Mouse (Mus musculus) layer of hippocampus, postnatal 10 days (tissue): ENCODE results near the gene Tmem150c. TPM values are rescaled to one million over a fixed set of nuclear protein-coding genes. Genes with fewer than 3 reads are reported as not detected.

ENCODE experiments used
- DNase-seq, 2 experiments: peaks; one replicate each; pipeline ENCODE4 v3.0.0; 2021; ENCODE audit warnings: low spot score in 2 of 2
- total RNA-seq, 2 experiments: library from RNA; stranded (reverse); gene quantifications; 2 replicates each; pipeline ENCODE4 v1.2.3; 2021

Tmem150c gene
- total RNA-seq, 2 experiments from 2014 or later = 69.3 to 71.6 TPM

GRCm38 (mm10) chr5:100108866-100109265 is 50.7 kb downstream of the Tmem150c start:
- DNase-seq = peak; percentile 68 to 74

DNA sequence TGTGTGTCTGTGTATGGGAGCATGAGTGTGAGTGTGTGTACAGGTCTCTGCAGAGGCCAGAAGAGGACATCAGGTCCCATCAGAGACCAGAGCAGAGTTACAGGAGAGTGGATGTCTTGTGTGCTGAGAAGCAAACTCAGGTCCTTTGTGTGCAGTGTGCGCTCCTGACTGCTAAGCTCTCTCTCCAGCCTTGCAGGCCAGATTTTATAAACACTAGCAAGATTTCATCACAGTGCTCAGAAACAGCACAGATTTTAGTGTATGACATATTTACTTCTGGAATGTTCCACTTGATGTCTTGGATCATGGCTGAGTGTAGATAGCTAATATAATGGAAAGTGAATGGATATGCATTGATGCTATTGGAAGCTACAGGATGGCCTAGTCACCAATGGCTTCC is 57.2 kb downstream of the Tmem150c start:
- DNase-seq = no peak

DNA sequence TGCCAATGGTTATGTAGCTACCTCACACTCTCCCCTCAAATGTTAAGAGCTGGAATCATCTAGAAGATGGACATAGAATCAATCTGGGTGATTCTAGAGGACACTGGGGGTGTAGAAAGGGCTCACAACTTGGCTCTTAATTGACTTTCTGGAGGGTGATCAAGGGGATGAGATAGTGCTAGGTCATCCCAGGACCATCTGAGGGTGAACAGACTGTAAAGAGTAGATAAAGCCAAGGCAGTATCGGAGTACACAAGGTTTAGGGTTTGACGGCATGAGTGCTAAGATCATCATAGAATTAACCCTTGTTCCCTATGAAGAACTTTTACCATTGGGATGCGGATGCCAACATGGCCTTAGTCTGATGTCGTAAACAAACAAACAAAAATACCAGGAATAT is 61.6 kb downstream of the Tmem150c start:
- DNase-seq = no peak

DNA sequence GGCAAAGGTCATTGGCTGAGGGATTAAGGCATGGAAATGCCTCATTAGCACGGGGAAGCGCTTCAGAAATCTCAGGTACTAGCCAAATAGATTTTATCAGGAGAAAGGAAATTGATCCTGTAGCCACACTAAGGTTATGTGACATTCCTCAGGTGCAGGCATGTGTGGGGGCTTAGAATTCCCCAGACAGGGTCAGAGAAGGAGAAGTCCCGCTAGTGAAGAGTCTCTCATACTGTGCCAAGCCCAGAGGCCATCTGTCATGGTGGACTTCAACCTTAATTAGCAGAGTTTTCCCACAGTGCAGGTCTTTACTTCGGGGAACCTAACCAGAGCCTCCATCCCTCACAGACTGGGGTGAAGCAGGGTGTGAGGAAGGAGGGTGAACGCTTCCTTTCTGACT is 62.7 kb downstream of the Tmem150c start:
- no peak for DNase-seq

- no peak for DNase-seq
Measured at GRCm38 (mm10) chr5:100091602-100092001, 68.0 kb downstream of the Tmem150c start.

GRCm38 (mm10) chr5:100091263-100091594 is 68.4 kb downstream of the Tmem150c start:
- DNase-seq = no peak

DNA sequence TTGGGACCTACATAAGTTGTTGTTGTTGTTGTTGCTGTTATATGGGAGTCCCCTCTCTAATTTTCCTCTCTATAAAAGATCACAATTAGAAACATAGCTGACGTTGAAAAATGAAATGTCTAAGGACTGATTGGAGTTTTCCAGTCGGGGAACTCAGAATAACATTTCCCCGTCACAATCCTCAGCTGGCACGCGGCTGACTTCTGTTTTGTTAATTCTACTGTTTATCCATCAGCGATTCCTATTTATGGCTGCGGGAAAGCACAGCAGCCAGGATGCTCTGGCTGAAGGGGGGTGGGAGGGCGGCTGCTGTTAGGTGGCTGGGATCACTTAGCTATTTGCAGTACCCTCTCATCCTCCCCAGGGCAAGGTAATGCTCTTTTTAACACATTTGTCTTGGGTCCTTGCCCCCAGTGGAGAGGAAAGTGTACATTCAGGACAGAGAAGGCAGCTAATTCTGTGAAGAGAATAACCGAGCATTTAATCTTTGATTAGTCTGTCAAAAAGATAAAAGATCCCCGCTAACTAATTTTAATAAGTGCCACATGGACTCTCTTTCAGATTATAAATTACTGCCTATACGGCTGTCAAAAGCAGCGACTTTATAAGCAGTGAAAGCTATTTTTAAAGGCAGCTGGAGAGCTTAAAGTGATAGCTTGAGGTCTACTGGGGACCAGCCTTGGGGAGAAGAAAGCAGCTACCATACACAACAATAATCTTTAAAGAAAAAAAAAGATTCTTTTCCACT is 68.9 kb downstream of the Tmem150c start:
- no peak for DNase-seq

DNA sequence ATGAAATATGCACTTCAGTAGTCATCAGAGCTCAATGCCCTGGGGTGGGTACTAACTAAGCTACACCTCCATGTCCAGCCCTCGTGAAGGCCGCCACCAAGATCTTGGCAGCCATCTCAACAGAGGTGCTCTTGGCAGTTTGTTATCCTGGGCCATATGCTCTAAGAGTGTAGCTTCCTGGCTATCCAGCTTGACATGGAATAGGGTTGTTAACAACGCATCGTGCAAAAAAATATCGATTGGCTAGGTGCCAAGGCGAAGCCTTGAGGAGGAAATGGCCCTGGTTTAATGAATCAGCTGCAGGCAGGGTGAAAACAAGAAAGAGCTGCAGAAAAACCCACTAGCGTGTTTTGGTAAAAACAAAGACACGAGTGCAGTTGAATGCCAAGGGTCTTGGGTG is 74.5 kb downstream of the Tmem150c start:
- DNase-seq = no peak

DNA sequence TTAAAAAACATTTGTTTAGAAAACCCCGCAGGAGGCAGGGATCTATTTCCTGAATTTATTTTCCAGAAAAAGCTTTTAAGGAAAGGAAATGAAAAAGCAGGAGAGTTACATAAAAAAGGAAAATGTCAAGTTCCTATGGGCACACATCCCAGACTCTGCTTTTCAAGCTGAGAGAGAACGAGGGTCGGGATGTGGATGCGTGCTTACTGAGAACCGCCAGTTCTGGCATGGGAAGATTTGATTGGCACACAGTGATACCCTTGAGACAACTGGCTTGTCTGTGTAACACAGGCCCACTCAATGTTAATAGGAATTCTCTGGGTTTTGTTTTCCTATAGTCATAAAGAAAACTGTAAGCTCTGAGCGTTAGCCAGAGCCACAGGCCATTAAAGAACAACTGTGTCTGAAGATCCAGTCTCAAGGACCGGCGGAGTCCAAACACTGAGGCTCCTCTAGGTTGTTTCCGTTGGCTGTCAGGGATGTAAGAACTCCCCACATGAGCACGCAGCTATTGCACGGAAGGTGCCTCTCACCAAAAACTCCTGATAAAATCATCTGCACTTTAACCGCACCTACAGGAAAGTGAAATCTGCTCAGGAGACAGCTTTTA is 75.5 kb downstream of the Tmem150c start:
- no peak for DNase-seq

- DNase-seq = no peak
Measured at GRCm38 (mm10) chr5:100082006-100082405, 77.6 kb downstream of the Tmem150c start.

DNA sequence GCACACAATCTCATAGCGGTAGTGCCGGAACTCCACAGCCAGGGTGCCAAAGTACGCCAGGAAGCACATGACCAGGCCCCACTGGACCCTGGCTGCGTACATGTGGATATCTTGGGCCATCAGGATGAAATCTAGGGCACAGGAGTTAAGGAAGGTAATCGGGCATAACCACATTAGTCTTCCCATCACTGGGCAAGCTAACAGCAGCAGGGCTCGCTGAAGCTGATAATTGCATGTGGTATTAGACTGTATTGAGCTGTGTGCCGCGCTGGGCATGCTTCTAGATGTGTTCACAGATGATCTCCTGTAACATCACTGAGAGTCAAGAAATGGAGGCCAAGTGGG is 79.7 kb downstream of the Tmem150c start:
- DNase-seq = no peak

DNA sequence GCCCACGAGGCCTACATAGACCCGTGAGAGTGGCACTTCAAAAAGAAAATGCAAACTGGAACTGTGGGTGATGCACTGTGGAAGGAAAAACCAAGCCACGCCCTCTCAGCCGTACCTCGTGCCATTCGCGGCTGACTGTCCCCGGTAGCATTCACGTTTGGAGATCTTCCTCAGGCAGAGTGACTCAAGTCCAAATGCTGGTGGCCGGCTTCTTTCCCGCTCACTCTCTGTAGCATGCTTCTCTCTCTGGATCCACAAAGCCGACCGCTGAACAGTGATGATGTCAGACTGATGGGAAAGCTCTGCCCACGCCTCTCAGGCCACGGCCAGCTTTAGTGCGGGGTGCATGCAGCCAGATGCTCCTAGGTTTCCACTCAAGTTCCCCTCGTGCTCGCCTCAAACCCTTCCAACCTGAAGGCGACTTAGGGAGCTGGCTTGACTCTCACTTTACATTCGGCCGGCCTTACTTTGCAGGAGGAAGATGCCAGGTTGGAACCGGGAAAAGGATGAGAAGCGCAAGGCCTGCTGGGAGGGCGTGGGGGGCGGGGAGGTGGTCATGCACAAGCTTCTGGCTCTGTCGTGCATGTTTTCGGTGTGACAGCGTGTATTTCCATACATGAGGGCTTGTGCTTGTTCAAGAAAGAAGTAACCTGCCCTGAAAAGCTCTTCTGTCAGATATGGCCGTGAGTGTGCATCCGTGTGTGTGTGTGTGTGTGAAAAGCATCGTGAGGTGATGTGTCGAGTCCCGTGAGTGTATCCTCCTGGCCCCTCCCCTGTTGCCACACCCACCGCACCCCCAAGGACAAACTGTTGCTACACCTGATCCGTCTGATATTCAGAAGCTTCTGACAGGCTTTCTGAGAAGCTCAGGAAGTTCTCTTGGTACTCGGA is 80.3 kb downstream of the Tmem150c start:
- DNase-seq = no peak

- peak in 1 of 2 experiments; percentile 54 for DNase-seq
Measured at GRCm38 (mm10) chr5:100074571-100074970, 85.0 kb downstream of the Tmem150c start.

DNA sequence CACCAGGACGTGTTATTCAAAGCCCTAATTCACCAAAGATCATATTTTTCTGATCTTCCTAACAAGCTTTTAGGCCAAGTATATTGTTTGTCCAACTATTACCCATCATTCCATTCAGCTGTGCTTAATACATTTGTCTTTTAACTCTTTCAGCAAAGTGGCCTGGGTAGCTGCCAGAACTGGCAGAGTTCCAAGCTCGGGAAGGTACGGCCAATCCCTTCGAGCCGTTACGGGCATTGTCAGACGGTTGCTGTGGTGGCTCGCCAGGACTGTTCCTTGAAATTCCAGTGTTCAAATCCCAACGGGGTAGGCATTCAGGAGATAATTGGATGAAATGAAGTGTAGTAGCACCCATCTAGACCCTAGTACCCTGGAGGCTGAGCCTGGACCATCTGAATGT is 87.1 kb downstream of the Tmem150c start:
- DNase-seq = no peak

GRCm38 (mm10) chr5:100071541-100071940 is 88.1 kb downstream of the Tmem150c start:
- DNase-seq = no peak

DNA sequence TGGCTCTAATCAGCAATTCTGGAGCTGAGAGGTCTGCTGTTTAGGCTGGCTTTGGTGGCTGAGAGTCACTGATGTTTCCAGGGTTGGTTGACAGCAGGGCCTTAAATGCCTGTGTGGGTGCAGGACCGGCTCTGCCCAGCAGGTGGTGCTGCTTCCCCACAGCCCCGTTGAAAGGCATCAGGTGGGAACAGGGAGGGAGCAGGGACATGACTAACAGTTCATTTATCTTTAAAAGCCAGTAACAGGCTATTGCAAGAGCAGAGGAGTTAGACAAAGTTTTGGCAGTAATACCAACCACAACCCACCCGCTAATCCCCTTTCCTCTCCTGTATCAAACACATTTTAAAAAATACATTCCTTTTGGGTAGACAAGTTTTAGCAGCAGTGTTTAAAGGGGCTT is 89.4 kb downstream of the Tmem150c start:
- peak; percentile 95 for DNase-seq

GRCm38 (mm10) chr5:100069526-100069925 is 90.1 kb downstream of the Tmem150c start:
- DNase-seq = no peak

GRCm38 (mm10) chr5:100067579-100067978 is 92.0 kb downstream of the Tmem150c start:
- no peak for DNase-seq

GRCm38 (mm10) chr5:100060876-100061275 is 98.7 kb downstream of the Tmem150c start:
- DNase-seq = no peak

DNA sequence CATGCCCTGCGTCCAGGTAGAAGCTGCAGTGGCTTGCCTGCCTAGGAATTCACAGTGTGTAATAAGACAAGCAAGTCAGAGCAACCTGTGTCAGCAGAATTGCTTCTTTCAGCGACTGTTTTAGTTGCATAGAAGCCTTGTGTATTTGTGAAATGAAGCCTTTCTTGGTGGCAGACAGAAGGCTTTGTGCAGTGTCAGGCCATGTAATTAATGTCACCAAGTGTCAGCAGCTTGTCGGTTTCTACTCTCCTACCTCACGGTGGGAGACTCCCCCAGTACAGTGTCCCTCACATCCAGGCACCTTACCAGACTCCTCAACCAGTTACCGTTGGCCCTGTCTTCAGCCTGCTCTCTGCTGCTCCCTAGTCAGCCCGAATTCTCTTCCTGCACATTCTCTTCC is 100.3 kb downstream of the Tmem150c start:
- no peak for DNase-seq

DNA sequence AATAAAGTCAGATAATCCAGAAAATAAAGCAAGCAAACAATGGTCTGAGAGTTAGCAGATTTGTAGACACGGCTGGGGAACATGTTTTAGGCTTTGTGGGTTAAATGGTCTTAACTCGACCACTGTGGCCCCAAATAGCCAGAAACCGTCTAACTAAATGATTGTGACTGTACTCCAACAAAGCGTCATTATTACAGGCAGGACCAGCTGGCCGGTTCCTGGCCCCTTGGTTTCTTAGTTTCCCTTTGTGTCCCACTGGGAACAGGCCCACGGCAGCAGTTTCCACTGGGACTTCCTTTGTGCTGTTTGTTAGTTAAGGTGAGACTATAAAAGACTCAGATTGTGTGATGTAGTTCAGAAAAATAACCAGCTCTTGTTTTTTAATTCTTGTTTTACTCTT is 100.9 kb downstream of the Tmem150c start:
- no peak for DNase-seq
